Mouse (Mus musculus): ENCODE measurements around the gene Spef1. TPM values are rescaled to one million over a fixed set of nuclear protein-coding genes. Genes with fewer than 3 reads are reported as not detected.

Gene Spef1
- polyA plus RNA-seq, 1 experiment from 2014 or later, result 11.2 TPM

DNA sequence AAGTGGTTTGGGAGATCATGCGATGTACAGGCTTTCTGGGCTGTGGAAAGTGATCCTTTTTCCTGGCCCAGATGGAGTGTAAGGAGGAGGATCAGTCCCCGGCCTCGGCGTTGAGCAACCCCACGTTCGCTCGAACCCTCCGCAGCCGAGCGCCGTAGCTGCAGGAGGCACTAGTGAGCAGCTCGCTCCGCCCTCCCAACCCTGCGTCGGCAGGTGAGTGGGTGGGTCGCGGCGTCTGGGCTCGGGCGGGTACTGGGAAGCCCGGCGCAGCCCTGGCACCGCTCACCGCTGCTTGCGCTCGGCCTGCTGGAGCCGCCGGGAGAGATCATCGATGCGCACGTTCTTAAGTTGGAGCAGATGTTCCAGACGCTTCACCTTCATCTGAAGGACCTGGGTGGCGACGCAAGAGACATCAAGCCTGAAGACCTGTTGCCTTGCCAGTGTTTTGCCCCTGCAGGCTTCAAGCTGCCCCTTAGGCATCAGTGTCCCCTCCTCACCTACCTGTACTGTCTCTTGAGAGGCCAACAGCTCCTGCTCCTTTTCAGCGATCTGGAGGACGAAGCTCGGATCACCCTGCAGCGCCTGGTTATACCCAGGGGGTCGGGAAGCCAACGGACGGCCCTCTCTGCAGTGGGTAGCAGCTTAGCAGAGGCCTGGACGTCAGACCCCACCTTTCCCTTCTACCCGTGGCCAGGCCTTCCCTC, 15.5 kb downstream of the Spef1 start:
- peaks cover 30% of the 10 kb centered on the region for H3K4me1 ChIP-seq (ENCODE audit: control insufficient read depth, insufficient read depth, low read length)
- H3K4me3 ChIP-seq (ENCODE audit: low read depth, low read length), result no peak overlapping the region
- H3K9ac ChIP-seq (ENCODE audit: low read depth, low read length), result no peak overlapping the region
- H3K27ac ChIP-seq (ENCODE audit: low read length), result no peak overlapping the region
- H3K27me3 ChIP-seq (ENCODE audit: control insufficient read depth, insufficient read depth, low read depth, low read length), result peaks cover 23% of the 10 kb centered on the region
- ATAC-seq, result no peak
- H3K36me3 ChIP-seq (ENCODE audit: control insufficient read depth, insufficient read depth, low read length), result peaks cover 3% of the 10 kb centered on the region; the same call in 1 of the 2 replicates
- no peaks in the 10 kb centered on the region for H3K9me3 ChIP-seq (replicated peaks; ENCODE audit: control insufficient read depth, low read length, poor library complexity, severe bottlenecking)
- 10% methylated on average over 43 of the region's 43 CpGs for WGBS
- H3K4me2 ChIP-seq (ENCODE audit: low read length), result peak overlapping the region; percentile 22

DNA sequence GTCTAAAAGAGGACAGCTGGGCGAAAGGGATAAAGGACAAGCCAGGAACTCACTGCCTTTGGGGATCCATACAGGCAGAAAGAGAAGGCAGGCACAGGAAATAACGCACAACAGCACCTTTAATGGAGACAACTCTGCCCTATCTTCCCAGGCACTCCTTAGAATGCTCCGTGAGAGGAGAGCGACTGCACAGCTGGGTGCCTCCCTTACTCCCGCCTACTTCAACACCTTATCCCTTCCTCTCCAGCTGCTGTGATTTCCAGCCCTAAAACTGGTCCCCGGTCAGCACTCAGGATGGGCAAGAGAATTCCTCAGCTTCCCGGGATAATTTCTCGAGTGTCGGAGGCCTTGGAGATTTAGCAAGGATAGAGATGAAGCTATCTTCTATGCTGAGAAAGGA, 16.1 kb downstream of the Spef1 start:
- Histone ChIP-seq H3K27ac (ENCODE audit: low read length) (no peak overlapping the region), H3K36me3 (ENCODE audit: control insufficient read depth, insufficient read depth, low read length) (peaks cover 3% of the 10 kb centered on the region; the same call in 1 of the 2 replicates), H3K4me2 (ENCODE audit: low read length) (peak overlapping the region; percentile 22; the same call in 1 of the 2 replicates), H3K27me3 (ENCODE audit: control insufficient read depth, insufficient read depth, low read depth, low read length) (peaks cover 23% of the 10 kb centered on the region), H3K4me3 (ENCODE audit: low read depth, low read length) (no peak overlapping the region), H3K9me3 (replicated peaks; ENCODE audit: control insufficient read depth, low read length, poor library complexity, severe bottlenecking) (no peaks in the 10 kb centered on the region), H3K4me1 (ENCODE audit: control insufficient read depth, insufficient read depth, low read length) (peaks cover 24% of the 10 kb centered on the region), H3K9ac (ENCODE audit: low read depth, low read length) (no peak overlapping the region)
- WGBS, result 21% methylated on average over 9 of the region's 9 CpGs
- no peak for ATAC-seq

DNA sequence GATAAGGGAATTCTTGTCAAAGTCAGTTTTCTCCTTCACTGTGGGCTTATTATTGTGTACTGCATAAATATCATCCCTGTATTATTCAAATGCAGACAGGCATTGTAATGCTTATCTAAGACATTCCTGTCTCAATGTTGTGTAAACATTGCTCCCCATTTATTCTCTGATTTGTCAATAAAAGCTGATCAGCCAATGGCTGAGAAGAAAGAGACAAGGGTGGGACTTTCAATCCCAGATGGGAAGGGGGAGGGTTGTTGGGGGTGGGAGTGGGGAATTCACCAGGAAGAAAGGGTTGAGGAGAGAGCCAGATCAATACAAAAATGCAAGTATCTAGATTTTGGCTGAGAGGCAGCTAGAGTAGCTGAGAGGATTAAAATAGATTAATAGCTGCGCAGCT, 18.2 kb downstream of the Spef1 start:
- Histone ChIP-seq H3K4me1 (ENCODE audit: control insufficient read depth, insufficient read depth, low read length) (peaks cover 5% of the 10 kb centered on the region), H3K27ac (ENCODE audit: low read length) (no peak overlapping the region), H3K9me3 (replicated peaks; ENCODE audit: control insufficient read depth, low read length, poor library complexity, severe bottlenecking) (no peaks in the 10 kb centered on the region), H3K4me2 (ENCODE audit: low read length) (no peak overlapping the region), H3K27me3 (ENCODE audit: control insufficient read depth, insufficient read depth, low read depth, low read length) (peaks cover 23% of the 10 kb centered on the region), H3K36me3 (ENCODE audit: control insufficient read depth, insufficient read depth, low read length) (peaks cover 3% of the 10 kb centered on the region; the same call in 1 of the 2 replicates), H3K4me3 (ENCODE audit: low read depth, low read length) (no peak overlapping the region), H3K9ac (ENCODE audit: low read depth, low read length) (no peak overlapping the region)
- 52% methylated on average over 1 of the region's 1 CpGs for WGBS
- ATAC-seq, result no peak; the same call in 1 of the 2 replicates

DNA sequence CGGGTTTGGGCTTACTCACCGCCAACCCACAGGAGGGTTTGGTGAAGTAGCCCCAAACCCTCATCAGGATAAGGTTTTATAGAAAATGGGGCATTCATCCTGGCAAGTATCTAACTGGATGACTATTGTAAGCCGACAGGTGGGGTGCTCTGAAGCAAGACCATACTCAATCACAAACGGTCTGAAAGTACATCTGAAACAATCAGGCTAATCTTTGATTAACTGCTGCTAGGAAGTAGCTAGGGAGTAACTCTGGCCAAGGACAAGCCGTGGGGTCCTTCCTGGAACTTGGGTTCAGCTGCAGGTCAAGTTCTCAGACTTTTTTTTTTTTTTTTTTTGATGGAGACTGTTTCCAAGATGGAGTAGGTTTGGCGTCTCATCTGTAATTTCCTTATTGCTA, 19.1 kb downstream of the Spef1 start:
- Histone ChIP-seq H3K27me3 (ENCODE audit: control insufficient read depth, insufficient read depth, low read depth, low read length) (peaks cover 19% of the 10 kb centered on the region), H3K9ac (ENCODE audit: low read depth, low read length) (no peak overlapping the region), H3K4me2 (ENCODE audit: low read length) (no peak overlapping the region), H3K27ac (ENCODE audit: low read length) (no peak overlapping the region), H3K4me3 (ENCODE audit: low read depth, low read length) (no peak overlapping the region), H3K9me3 (replicated peaks; ENCODE audit: control insufficient read depth, low read length, poor library complexity, severe bottlenecking) (no peaks in the 10 kb centered on the region), H3K4me1 (ENCODE audit: control insufficient read depth, insufficient read depth, low read length) (no peaks in the 10 kb centered on the region), H3K36me3 (ENCODE audit: control insufficient read depth, insufficient read depth, low read length) (peaks cover 3% of the 10 kb centered on the region; the same call in 1 of the 2 replicates)
- WGBS, result 81% methylated on average over 6 of the region's 6 CpGs
- no peak for ATAC-seq

DNA sequence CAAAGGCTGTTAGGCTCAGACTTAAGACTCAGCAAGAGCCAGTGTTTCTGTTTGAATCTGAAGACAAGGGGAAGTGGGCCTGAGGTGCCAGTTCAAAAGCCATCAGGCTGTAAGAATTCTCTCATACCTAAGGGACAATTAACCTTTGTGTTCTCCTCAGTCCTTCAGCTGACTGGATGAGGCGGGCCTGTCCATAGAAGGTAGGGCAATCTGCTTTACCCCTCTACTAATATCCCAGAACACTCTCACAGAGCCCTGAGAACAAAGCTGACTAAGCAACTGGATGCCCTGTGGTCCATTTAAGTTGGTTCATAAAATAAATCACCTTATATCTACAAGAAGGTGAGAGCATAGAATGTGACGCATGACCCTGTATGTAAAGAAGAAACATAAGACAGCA, 20.9 kb downstream of the Spef1 start:
- peaks cover 3% of the 10 kb centered on the region; the same call in 1 of the 2 replicates for H3K36me3 ChIP-seq (ENCODE audit: control insufficient read depth, insufficient read depth, low read length)
- no peaks in the 10 kb centered on the region for H3K9me3 ChIP-seq (replicated peaks; ENCODE audit: control insufficient read depth, low read length, poor library complexity, severe bottlenecking)
- H3K4me3 ChIP-seq (ENCODE audit: low read depth, low read length), result no peak overlapping the region
- H3K4me1 ChIP-seq (ENCODE audit: control insufficient read depth, insufficient read depth, low read length), result peaks cover 1% of the 10 kb centered on the region
- ATAC-seq, result no peak
- H3K27me3 ChIP-seq (ENCODE audit: control insufficient read depth, insufficient read depth, low read depth, low read length), result peaks cover 3% of the 10 kb centered on the region
- WGBS, result 88% methylated on average over 2 of the region's 2 CpGs
- no peak overlapping the region for H3K4me2 ChIP-seq (ENCODE audit: low read length)
- H3K9ac ChIP-seq (ENCODE audit: low read depth, low read length), result no peak overlapping the region
- H3K27ac ChIP-seq (ENCODE audit: low read length), result no peak overlapping the region

DNA sequence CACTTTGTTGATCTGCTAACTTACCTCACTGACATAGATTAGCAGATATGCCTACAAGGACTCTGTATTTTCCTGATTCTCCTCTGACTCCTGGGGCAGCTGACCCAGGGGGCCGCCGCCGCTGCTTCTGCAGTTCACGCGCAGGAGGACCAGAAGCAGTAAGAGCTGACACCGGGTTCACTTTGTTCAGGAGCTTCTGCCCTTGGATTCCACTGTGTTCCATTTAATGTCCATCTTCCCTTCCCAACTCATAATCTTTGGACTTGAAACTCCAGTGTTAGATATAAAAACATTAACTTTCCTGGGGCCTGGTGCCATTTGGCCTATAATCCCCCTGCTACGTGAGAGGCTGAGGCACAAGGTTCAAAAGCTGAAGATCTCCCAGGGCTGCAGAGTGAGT, 23.2 kb downstream of the Spef1 start:
- H3K27ac ChIP-seq (ENCODE audit: low read length), result no peak overlapping the region
- H3K4me2 ChIP-seq (ENCODE audit: low read length), result no peak overlapping the region
- no peaks in the 10 kb centered on the region for H3K27me3 ChIP-seq (ENCODE audit: control insufficient read depth, insufficient read depth, low read depth, low read length)
- H3K4me1 ChIP-seq (ENCODE audit: control insufficient read depth, insufficient read depth, low read length), result peaks cover 9% of the 10 kb centered on the region
- no peaks in the 10 kb centered on the region for H3K9me3 ChIP-seq (replicated peaks; ENCODE audit: control insufficient read depth, low read length, poor library complexity, severe bottlenecking)
- no peak overlapping the region for H3K9ac ChIP-seq (ENCODE audit: low read depth, low read length)
- 78% methylated on average over 7 of the region's 7 CpGs for WGBS
- no peak for ATAC-seq
- H3K36me3 ChIP-seq (ENCODE audit: control insufficient read depth, insufficient read depth, low read length), result no peaks in the 10 kb centered on the region
- H3K4me3 ChIP-seq (ENCODE audit: low read depth, low read length), result no peak overlapping the region

DNA sequence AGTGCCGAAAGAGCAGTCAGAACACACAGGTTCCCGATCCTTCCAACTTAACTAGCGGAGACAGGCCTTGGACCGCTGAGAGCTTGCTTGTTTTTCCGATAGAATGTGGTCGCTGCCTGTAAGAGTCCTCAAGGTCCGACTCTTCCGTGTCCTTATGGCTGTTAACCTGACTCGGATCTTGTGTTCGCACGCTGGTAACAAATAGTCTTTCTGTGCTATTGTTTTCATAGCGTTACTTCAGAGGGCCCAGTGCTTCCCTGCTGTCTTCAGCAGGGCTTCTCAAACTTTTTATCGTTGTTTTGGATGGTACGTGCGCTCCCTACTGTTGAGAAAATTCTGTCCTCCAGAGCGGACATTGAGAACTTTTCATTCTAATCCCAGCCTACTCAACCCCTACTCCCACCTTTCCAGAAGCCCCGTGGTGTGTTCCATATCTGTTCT, 26.4 kb downstream of the Spef1 start:
- ATAC-seq, result no peak
- Histone ChIP-seq H3K4me1 (ENCODE audit: control insufficient read depth, insufficient read depth, low read length) (peaks cover 25% of the 10 kb centered on the region), H3K27ac (ENCODE audit: low read length) (peak overlapping the region; percentile 94), H3K9ac (ENCODE audit: low read depth, low read length) (peak overlapping the region; percentile 79), H3K27me3 (ENCODE audit: control insufficient read depth, insufficient read depth, low read depth, low read length) (no peaks in the 10 kb centered on the region), H3K36me3 (ENCODE audit: control insufficient read depth, insufficient read depth, low read length) (no peaks in the 10 kb centered on the region), H3K4me3 (ENCODE audit: low read depth, low read length) (peak overlapping the region; percentile 84), H3K9me3 (replicated peaks; ENCODE audit: control insufficient read depth, low read length, poor library complexity, severe bottlenecking) (no peaks in the 10 kb centered on the region), H3K4me2 (ENCODE audit: low read length) (peak overlapping the region; percentile 94)
- under 1% methylated on average over 17 of the region's 17 CpGs for WGBS

DNA sequence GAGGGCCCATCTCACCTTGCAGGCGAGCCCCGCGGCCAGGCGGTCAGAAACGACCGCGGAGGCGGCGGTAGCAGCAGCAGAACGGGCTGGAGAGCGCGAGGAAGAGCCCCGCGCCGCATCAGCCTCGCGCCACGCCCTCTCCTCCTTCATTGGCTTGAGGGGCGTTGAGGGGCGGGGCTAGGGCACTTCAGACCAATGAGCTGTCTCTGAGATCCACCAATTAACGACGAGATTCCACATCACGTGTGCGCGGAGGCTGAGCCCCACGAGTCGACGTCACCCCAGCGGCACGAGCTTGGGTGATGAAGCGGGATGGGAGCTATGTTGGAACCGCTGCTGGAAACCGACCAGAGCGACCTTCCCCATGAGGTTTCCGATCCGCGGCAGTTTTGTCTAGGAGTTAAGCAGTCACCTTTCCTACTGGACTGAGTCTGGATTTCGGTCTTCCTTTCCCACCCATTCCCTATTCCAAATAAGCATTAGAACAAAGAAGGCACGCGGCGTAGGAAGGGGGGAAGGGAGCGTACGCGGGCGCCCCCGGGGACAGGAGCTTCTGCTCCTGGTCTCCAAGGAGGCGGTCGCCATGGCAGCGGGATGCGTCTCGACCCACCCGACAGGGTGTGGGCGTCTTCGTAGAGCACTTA, 27.0 kb downstream of the Spef1 start, which contains the start of gene 1700037H04Rik:
TSS of gene 1700037H04Rik (minus strand) at position 144 of the 644 bp plus-strand sequence.
- peak within 1 kb of the TSS; percentile 84 for H3K4me3 ChIP-seq (ENCODE audit: low read depth, low read length)
- under 1% methylated on average over 52 of the region's 54 CpGs for WGBS
- H3K9me3 ChIP-seq (replicated peaks; ENCODE audit: control insufficient read depth, low read length, poor library complexity, severe bottlenecking), result no peaks in the 10 kb centered on the region
- H3K27me3 ChIP-seq (ENCODE audit: control insufficient read depth, insufficient read depth, low read depth, low read length), result no peaks in the 10 kb centered on the region
- peak within 1 kb of the TSS; percentile 94 for H3K4me2 ChIP-seq (ENCODE audit: low read length)
- H3K36me3 ChIP-seq (ENCODE audit: control insufficient read depth, insufficient read depth, low read length), result no peaks in the 10 kb centered on the region
- peak within 1 kb of the TSS; percentile 90 for H3K9ac ChIP-seq (ENCODE audit: low read depth, low read length)
- peak; percentile 95 for ATAC-seq
- H3K27ac ChIP-seq (ENCODE audit: low read length), result peak within 1 kb of the TSS; percentile 94
- H3K4me1 ChIP-seq (ENCODE audit: control insufficient read depth, insufficient read depth, low read length), result peaks cover 25% of the 10 kb centered on the region

DNA sequence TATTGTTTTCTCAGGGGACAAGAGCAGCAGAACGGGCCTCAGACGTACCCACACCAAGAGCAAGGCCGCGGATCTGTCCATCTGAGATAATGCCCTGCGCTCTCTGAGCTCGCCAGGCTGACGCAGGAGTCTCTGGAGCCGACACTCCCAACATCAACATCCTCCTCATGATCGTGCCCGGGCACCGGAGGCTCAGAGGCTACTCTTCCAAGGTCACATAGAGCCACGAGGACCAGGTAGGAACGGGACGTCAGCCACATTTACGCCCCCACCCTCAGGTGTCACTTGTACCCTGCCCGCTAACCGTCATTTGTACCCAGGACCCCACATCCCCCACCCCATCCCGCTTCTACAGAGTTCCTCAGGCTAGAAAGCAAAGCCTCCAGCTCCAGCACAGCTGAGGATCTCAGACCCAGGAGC, 27.6 kb downstream of the Spef1 start:
- peak overlapping the region; percentile 74 for H3K4me2 ChIP-seq (ENCODE audit: low read length)
- peaks cover 25% of the 10 kb centered on the region for H3K4me1 ChIP-seq (ENCODE audit: control insufficient read depth, insufficient read depth, low read length)
- no peaks in the 10 kb centered on the region for H3K27me3 ChIP-seq (ENCODE audit: control insufficient read depth, insufficient read depth, low read depth, low read length)
- 0% methylated on average over 18 of the region's 18 CpGs for WGBS
- peak overlapping the region; percentile 90 for H3K9ac ChIP-seq (ENCODE audit: low read depth, low read length)
- H3K36me3 ChIP-seq (ENCODE audit: control insufficient read depth, insufficient read depth, low read length), result no peaks in the 10 kb centered on the region
- no peaks in the 10 kb centered on the region for H3K9me3 ChIP-seq (replicated peaks; ENCODE audit: control insufficient read depth, low read length, poor library complexity, severe bottlenecking)
- H3K4me3 ChIP-seq (ENCODE audit: low read depth, low read length), result peak overlapping the region; percentile 84
- peak; percentile 70 for ATAC-seq
- H3K27ac ChIP-seq (ENCODE audit: low read length), result peak overlapping the region; percentile 94
